Mouse (Mus musculus) CH12.LX (cell line): ENCODE data around the gene Ccdc146.

Experiments used
- CHD2 ChIP-seq: IDR thresholded peaks from 2 replicates; pipeline ENCODE4 v1.6.1; 2011; ENCODE audit warnings: low read length, improper control_type of control experiment
- CTCF ChIP-seq, 2 experiments: IDR thresholded peaks in 1 of 2; conservative IDR thresholded peaks in 1 of 2; 2 replicates each; pipeline ENCODE4 v1.5.1; 2011 to 2012; ENCODE audit warnings: low read depth in 2 of 2, low read length in 2 of 2, improper control_type of control experiment in 1 of 2, inconsistent platforms in 1 of 2, mild to moderate bottlenecking in 1 of 2, moderate library complexity in 1 of 2
- MAX ChIP-seq: IDR thresholded peaks from 2 replicates; pipeline ENCODE4 v1.6.1; 2011; ENCODE audit warnings: low read length, improper control_type of control experiment

DNA sequence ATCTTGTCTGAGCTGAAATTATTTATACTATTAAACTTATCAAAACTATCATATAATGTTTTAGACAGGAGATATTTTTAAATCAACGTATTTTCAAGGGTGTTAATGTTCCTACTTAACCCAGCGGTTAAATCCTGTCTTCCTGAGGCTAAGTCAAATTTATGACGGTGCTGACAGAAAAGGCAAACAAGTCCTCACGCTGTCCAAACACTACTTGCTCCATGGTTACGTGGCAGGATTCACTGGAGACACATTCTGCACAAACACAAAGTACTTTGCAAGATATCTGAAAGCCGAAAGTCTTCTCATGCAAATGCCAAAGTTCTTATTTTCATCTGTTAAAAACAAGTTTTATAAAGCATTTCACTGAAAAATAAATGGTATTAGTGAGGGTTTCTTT is 42.5 kb downstream of the Ccdc146 start:
- TF ChIP-seq CHD2 (no peak), CTCF (conservative IDR thresholded peaks at IDR 0.05 in 1 of 2, IDR thresholded peaks at IDR 0.05 in 1 of 2; ENCODE audit: low read depth in 2 of 2, low read length in 2 of 2) (no peak), MAX (no peak)
